Comparison of ENCODE assay signal across 21 mouse cellular contexts in the genomic region with DNA sequence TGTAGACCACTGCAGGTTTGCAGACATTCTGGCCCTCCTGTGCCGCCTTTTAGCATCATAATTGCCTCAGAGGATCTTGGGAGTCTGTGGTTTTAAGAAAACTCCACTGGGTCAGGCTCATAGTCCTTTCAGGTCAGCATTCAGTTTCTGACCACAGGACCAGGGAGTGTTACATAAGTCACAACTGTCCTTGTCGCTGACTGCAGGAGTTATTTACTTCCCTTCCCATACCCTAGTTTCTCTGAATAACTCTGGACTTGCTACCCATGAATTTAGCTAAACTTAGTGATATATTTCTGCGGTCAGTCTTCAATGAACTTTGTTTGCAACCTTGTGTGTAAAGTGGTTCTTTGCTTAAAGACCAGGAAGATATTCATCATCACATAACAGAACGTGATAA.
DNase-seq lines count a peak whose midpoint lies in the region; ATAC-seq and TF ChIP-seq lines count a peak whose summit lies in the region.
"Had no signal": no experiment of that assay in that cellular context is flagged by ENCODE, and none has a peak within 500 bp of the region (broad histone marks: within the 10 kb centered on the region; RNA-seq: fewer than 3 reads in every experiment).

No protein-coding gene starts in this region.

- no peaks in the 10 kb centered on the region for H3K9me3 ChIP-seq in kidney, embryonic 16.5 days (ENCODE audit: low read length)
- H3K9me3 ChIP-seq: embryonic facial prominence, embryonic 12.5 days; forebrain, embryonic 12.5 days; hindbrain, embryonic 13.5 days; limb, embryonic 10.5 days; midbrain, embryonic 12.5 days had no signal

- peaks cover 26% of the 10 kb centered on the region for H3K4me1 ChIP-seq in heart, adult 2 months (ENCODE audit: control insufficient read depth, insufficient read depth, low read length)
- H3K4me1 ChIP-seq in kidney, embryonic 16.5 days (ENCODE audit: insufficient read depth, low read length) = peaks cover 43% of the 10 kb centered on the region
- peaks cover 12% of the 10 kb centered on the region for H3K4me1 ChIP-seq in cerebellum, adult 2 months (ENCODE audit: control insufficient read depth, insufficient read depth, low read length)

- intact Hi-C loops in heart, adult 2 months (cut with DNase I) = loop anchor here (10.0 kb wide), 1 partner anchor 260 kb away; no protein-coding TSS in a partner anchor
- intact Hi-C loops in heart, postnatal 36 days (cut with DNase I) = no loop called here

- WGBS in heart, adult 2 months = 66% methylated on average over 4 of the region's 4 CpGs
- 65% methylated on average over 4 of the region's 4 CpGs for WGBS in kidney, embryonic 16.5 days
- WGBS in cerebellum, adult 2 months = 91% methylated on average over 4 of the region's 4 CpGs

- TF ChIP-seq POLR2A in heart, adult 2 months (IDR thresholded peaks at IDR 0.05; ENCODE audit: insufficient read depth, low read depth, low read length) = no peak
- no peak for TF ChIP-seq POLR2A in cerebellum, adult 2 months (IDR thresholded peaks at IDR 0.05; ENCODE audit: borderline replicate concordance, insufficient read depth, low read length)

- H3K4me2 ChIP-seq in kidney, embryonic 16.5 days (replicated peaks; ENCODE audit: low read depth, low read length) = no peak overlapping the region
- H3K4me2 ChIP-seq: embryonic facial prominence, embryonic 12.5 days; forebrain, embryonic 12.5 days; hindbrain, embryonic 13.5 days; liver, embryonic 11.5 days; midbrain, embryonic 12.5 days had no signal

- no peak for TF ChIP-seq EP300 in heart, adult 2 months (IDR thresholded peaks at IDR 0.05; ENCODE audit: insufficient read depth, low read depth, low read length)

- no peaks in the 10 kb centered on the region for H3K79me2 ChIP-seq in heart, adult 2 months (replicated peaks; ENCODE audit: control insufficient read depth, insufficient read depth, low read length)

- no peak overlapping the region for H3K9ac ChIP-seq in heart, adult 2 months (ENCODE audit: low read depth, low read length)
- no peak overlapping the region for H3K9ac ChIP-seq in kidney, embryonic 16.5 days (replicated peaks; ENCODE audit: low read length)
- H3K9ac ChIP-seq: embryonic facial prominence, embryonic 12.5 days; forebrain, embryonic 12.5 days; hindbrain, embryonic 13.5 days; liver, postnatal 0 days; midbrain, embryonic 12.5 days had no signal

- H3K4me3 ChIP-seq in heart, adult 2 months = no peak overlapping the region
- no peak overlapping the region for H3K4me3 ChIP-seq in kidney, embryonic 16.5 days (ENCODE audit: low read length)
- H3K4me3 ChIP-seq in cerebellum, adult 2 months (replicated peaks; ENCODE audit: insufficient read depth, low read depth, low read length) = no peak overlapping the region
- H3K4me3 ChIP-seq: embryonic facial prominence, embryonic 12.5 days; forebrain, embryonic 12.5 days; hindbrain, embryonic 13.5 days; limb, embryonic 10.5 days; midbrain, embryonic 12.5 days had no signal

- ATAC-seq in kidney, embryonic 16.5 days (ENCODE audit: low FRiP score, low TSS enrichment) = no peak
- peak; percentile 67 for ATAC-seq in granulocyte monocyte progenitor cell, adult 5-6 weeks (replicated peaks; ENCODE audit: poor library complexity, severe bottlenecking)
- ATAC-seq: liver, postnatal 0 days; lung, postnatal 0 days had no signal

- no peak for TF ChIP-seq CTCF in heart, adult 2 months (IDR thresholded peaks at IDR 0.05)
- no peak for TF ChIP-seq CTCF in cerebellum, adult 2 months (IDR thresholded peaks at IDR 0.05; ENCODE audit: borderline replicate concordance, insufficient read depth, low read depth, low read length)

- no peak for DNase-seq in heart, adult 2 months
- DNase-seq in heart, postnatal 36 days = no peak
- DNase-seq in kidney, adult 11 months = no peak
- DNase-seq in adipocyte (ENCODE audit: low spot score) = peak; percentile 42
- DNase-seq in urinary bladder, postnatal 4 days (ENCODE audit: low spot score in 2 of 2) = no peak
- DNase-seq in cerebellum, adult 2 months = no peak
- DNase-seq: adrenal gland, postnatal 25 days; cerebellum, adult 11 months; cerebellum, postnatal 14 days; heart, adult 11 months; liver, postnatal 0 days; thymus, adult 2 months had no signal

- no peaks in the 10 kb centered on the region for H3K27me3 ChIP-seq in heart, adult 2 months (ENCODE audit: control insufficient read depth, insufficient read depth, low read length)
- H3K27me3 ChIP-seq in kidney, embryonic 16.5 days (ENCODE audit: insufficient read depth, low read length) = no peaks in the 10 kb centered on the region
- H3K27me3 ChIP-seq in cerebellum, adult 2 months (ENCODE audit: control insufficient read depth, insufficient read depth, low read length) = no peaks in the 10 kb centered on the region
- H3K27me3 ChIP-seq: embryonic facial prominence, embryonic 12.5 days; forebrain, embryonic 12.5 days; hindbrain, embryonic 13.5 days; midbrain, embryonic 12.5 days had no signal

- peak overlapping the region; percentile 76 for H3K27ac ChIP-seq in heart, adult 2 months
- H3K27ac ChIP-seq in kidney, embryonic 16.5 days (ENCODE audit: low read length) = 0 out of 2 replicates have a peak overlapping the region, but pooled peaks have one; percentile 48
- H3K27ac ChIP-seq in cerebellum, adult 2 months (ENCODE audit: insufficient read depth, low read length) = no peak overlapping the region
- H3K27ac ChIP-seq: embryonic facial prominence, embryonic 12.5 days; hindbrain, embryonic 13.5 days; limb, embryonic 10.5 days; midbrain, embryonic 12.5 days had no signal

- peaks cover 31% of the 10 kb centered on the region for H3K36me3 ChIP-seq in heart, adult 2 months (ENCODE audit: control insufficient read depth, insufficient read depth, low read length)
- H3K36me3 ChIP-seq in kidney, embryonic 16.5 days (ENCODE audit: insufficient read depth, low read length) = no peaks in the 10 kb centered on the region
- H3K36me3 ChIP-seq: embryonic facial prominence, embryonic 12.5 days; forebrain, embryonic 12.5 days; hindbrain, embryonic 13.5 days; limb, embryonic 10.5 days; midbrain, embryonic 12.5 days had no signal
